Mouse (Mus musculus): ENCODE data around the gene Cox14. TPM values are rescaled to one million over a fixed set of nuclear protein-coding genes. Genes with fewer than 3 reads are reported as not detected.
"Not testable (repeated sequence)": the region's sequence is repeated elsewhere in the genome, so short reads cannot be mapped to it uniquely, and the experiment has no call there.

Cox14 gene
- total and polyA plus RNA-seq, 3 experiments: 215 to 358 (median 236) TPM

DNA sequence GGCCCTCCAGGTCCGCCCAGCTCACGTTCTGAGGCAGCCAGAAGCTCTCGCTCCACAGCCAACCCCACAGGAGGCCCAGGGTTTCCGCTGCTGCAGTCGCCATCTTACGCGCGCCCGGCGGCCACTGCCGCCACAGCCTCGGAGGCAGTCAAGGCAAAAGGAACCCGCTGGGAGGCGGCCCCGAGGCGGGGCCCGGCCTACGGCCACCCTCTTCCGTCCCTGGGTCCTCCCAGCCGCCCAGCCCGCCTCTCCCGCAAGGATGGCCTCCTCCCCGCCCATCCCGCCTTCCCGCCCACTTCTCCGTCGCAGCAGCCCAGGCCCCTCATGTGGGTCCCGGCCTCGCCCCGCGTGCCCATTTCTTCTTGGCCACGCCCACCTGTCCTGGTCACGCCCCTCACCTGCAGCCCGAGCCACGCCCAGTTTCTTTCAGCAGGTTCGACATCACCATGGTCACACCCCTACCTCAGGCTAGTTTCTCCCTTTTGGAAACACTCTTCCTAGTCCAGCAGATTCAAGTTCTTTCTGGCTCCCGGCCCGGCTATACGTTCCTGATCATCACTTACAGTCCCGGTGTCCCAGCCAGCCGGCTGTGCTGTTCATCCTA, 47.0 kb downstream of the Cox14 start:
- Histone ChIP-seq H3K36me3 (ENCODE audit: control insufficient read depth, insufficient read depth, low read length) (no peaks in the 10 kb centered on the region), H3K9ac (ENCODE audit: low read depth, low read length) (peak overlapping the region; percentile 91), H3K27ac (peak overlapping the region; percentile 87), H3K4me3 (peak overlapping the region; percentile 68), H3K27me3 (ENCODE audit: control insufficient read depth, insufficient read depth, low read length) (no peaks in the 10 kb centered on the region), H3K79me2 (replicated peaks; ENCODE audit: control insufficient read depth, insufficient read depth, low read length) (0 out of 2 replicates have a peak, but pooled peaks cover 3% of the 10 kb centered on the region), H3K4me1 (ENCODE audit: control insufficient read depth, insufficient read depth, low read length) (peaks cover 2% of the 10 kb centered on the region)
- peak; percentile 93 to 94 for DNase-seq
- 1% methylated on average over 41 of the region's 41 CpGs for WGBS
- intact Hi-C loops (cut with DNase I): loop anchor here (2.0 kb wide), 1 partner anchor 48 kb away; the partner anchor contains the start of gene Cox14
- peak; percentile 89 for TF ChIP-seq POLR2A (IDR thresholded peaks at IDR 0.05; ENCODE audit: insufficient read depth, low read depth, low read length)
- TF ChIP-seq CTCF (IDR thresholded peaks at IDR 0.05): peak; percentile 57
- no peak for TF ChIP-seq EP300 (IDR thresholded peaks at IDR 0.05; ENCODE audit: insufficient read depth, low read depth, low read length)

GRCm38 (mm10) chr15:99772881-99772924, 47.3 kb downstream of the Cox14 start, which contains the start of gene Cers5:
Cers5 (minus strand) TSS chr15:99772885.
- peak within 1 kb of the TSS; percentile 87 for H3K27ac ChIP-seq
- peak within 1 kb of the TSS; percentile 91 for H3K9ac ChIP-seq (ENCODE audit: low read depth, low read length)
- not testable (repeated sequence) for H3K4me1 ChIP-seq (ENCODE audit: control insufficient read depth, insufficient read depth, low read length); H3K36me3 ChIP-seq (ENCODE audit: control insufficient read depth, insufficient read depth, low read length); DNase-seq; H3K27me3 ChIP-seq (ENCODE audit: control insufficient read depth, insufficient read depth, low read length); H3K79me2 ChIP-seq (replicated peaks; ENCODE audit: control insufficient read depth, insufficient read depth, low read length)
- intact Hi-C loops (cut with DNase I): loop anchor here (2.0 kb wide), 1 partner anchor 48 kb away; the partner anchor contains the start of gene Cox14
- peak within 1 kb of the TSS; percentile 68 for H3K4me3 ChIP-seq

GRCm38 (mm10) chr15:99772925-99773324, 47.5 kb downstream of the Cox14 start:
- Histone ChIP-seq H3K27ac (no peak overlapping the region), H3K4me1 (ENCODE audit: control insufficient read depth, insufficient read depth, low read length) (no peaks in the 10 kb centered on the region; the same call in 1 of the 2 replicates), H3K27me3 (ENCODE audit: control insufficient read depth, insufficient read depth, low read length) (no peaks in the 10 kb centered on the region), H3K4me3 (no peak overlapping the region), H3K79me2 (replicated peaks; ENCODE audit: control insufficient read depth, insufficient read depth, low read length) (no peaks in the 10 kb centered on the region), H3K36me3 (ENCODE audit: control insufficient read depth, insufficient read depth, low read length) (no peaks in the 10 kb centered on the region), H3K9ac (ENCODE audit: low read depth, low read length) (no peak overlapping the region)
- 50% methylated on average over 3 of the region's 3 CpGs for WGBS
- intact Hi-C loops (cut with DNase I): loop anchor here (2.0 kb wide), 1 partner anchor 48 kb away; the partner anchor contains the start of gene Cox14
- DNase-seq: no peak
- no peak for TF ChIP-seq POLR2A (IDR thresholded peaks at IDR 0.05; ENCODE audit: insufficient read depth, low read depth, low read length)
- no peak for TF ChIP-seq EP300 (IDR thresholded peaks at IDR 0.05; ENCODE audit: insufficient read depth, low read depth, low read length)
- TF ChIP-seq CTCF (IDR thresholded peaks at IDR 0.05): no peak

Other genes with a start within 250 kb of the Cox14 start
- gene Faim2, start 197.5 kb upstream of the Cox14 start, total RNA-seq (2021): under 1 TPM; 0.07 to 0.39 TPM
- gene Faim2, start 197.5 kb upstream of the Cox14 start, polyA plus RNA-seq (2012; rRNA removed): 0.26 and 0.53 TPM in 2 replicates
- under 1 TPM in 1 of 2 experiments, not detected in 1; 0.34 TPM for gene Aqp2, start 146.6 kb upstream of the Cox14 start, total RNA-seq (2021)
- gene Aqp2, start 146.6 kb upstream of the Cox14 start, polyA plus RNA-seq (2012; rRNA removed): 0.23 and 0.26 TPM in 2 replicates
- under 1 TPM in 1 of 2 experiments, not detected in 1; 0.42 TPM for gene Aqp5, start 134.8 kb upstream of the Cox14 start, total RNA-seq (2021)
- gene Aqp5, start 134.8 kb upstream of the Cox14 start, polyA plus RNA-seq (2012; rRNA removed): 0.91 and 7.2 TPM in 2 replicates
- under 1 TPM; 0.18 to 0.27 TPM for gene Aqp6, start 124.2 kb upstream of the Cox14 start, total RNA-seq (2021)
- 0.08 and 0.18 TPM in 2 replicates for gene Aqp6, start 124.2 kb upstream of the Cox14 start, polyA plus RNA-seq (2012; rRNA removed)
- gene Racgap1, start 74.0 kb upstream of the Cox14 start, total RNA-seq (2021): 1 to 10 TPM; 1.5 to 1.9 TPM
- gene Racgap1, start 74.0 kb upstream of the Cox14 start, polyA plus RNA-seq (2012; rRNA removed): 1.6 and 2.0 TPM in 2 replicates
- under 1 TPM; 0.42 to 0.50 TPM for gene Asic1, start 55.2 kb upstream of the Cox14 start, total RNA-seq (2021)
- gene Asic1, start 55.2 kb upstream of the Cox14 start, polyA plus RNA-seq (2012; rRNA removed): 1.3 TPM in 2 replicates
- gene Smarcd1, start 23.5 kb upstream of the Cox14 start, total RNA-seq (2021): 10 to 100 TPM; 20.1 to 20.6 TPM
- gene Smarcd1, start 23.5 kb upstream of the Cox14 start, polyA plus RNA-seq (2012; rRNA removed): 39.0 and 58.0 TPM in 2 replicates
- 1 to 10 TPM; 3.7 to 4.1 TPM for gene Gm17349, start 20.1 kb upstream of the Cox14 start, total RNA-seq (2021)
- not detected in 2 replicates for gene Gm17349, start 20.1 kb upstream of the Cox14 start, polyA plus RNA-seq (2012; rRNA removed)
- gene Gpd1, start 8.1 kb upstream of the Cox14 start, total RNA-seq (2021): 10 to 100 TPM; 51.4 to 64.6 TPM
- gene Gpd1, start 8.1 kb upstream of the Cox14 start, polyA plus RNA-seq (2012; rRNA removed): 125 and 177 TPM in 2 replicates
- 10 to 100 TPM; 17.4 to 17.9 TPM for gene Cers5, start 47.3 kb downstream of the Cox14 start, total RNA-seq (2021)
- gene Cers5, start 47.3 kb downstream of the Cox14 start, polyA plus RNA-seq (2012; rRNA removed): 21.6 and 27.9 TPM in 2 replicates
- gene Lima1, start 149.8 kb downstream of the Cox14 start, total RNA-seq (2021): 10 to 100 TPM; 15.7 to 16.7 TPM
- 8.8 and 13.4 TPM in 2 replicates for gene Lima1, start 149.8 kb downstream of the Cox14 start, polyA plus RNA-seq (2012; rRNA removed)
- under 1 TPM; 0.10 to 0.16 TPM for gene Fam186a, start 241.4 kb downstream of the Cox14 start, total RNA-seq (2021)
- gene Fam186a, start 241.4 kb downstream of the Cox14 start, polyA plus RNA-seq (2012; rRNA removed): 0.12 and 0.20 TPM in 2 replicates
- gene Larp4, start 244.4 kb downstream of the Cox14 start, total RNA-seq (2021): 10 to 100 TPM; 54.2 to 55.3 TPM
- gene Larp4, start 244.4 kb downstream of the Cox14 start, polyA plus RNA-seq (2012; rRNA removed): 32.5 and 54.7 TPM in 2 replicates

Data from heart, adult 2 months (tissue).